Mouse (Mus musculus) lung, adult 2 months (tissue): ENCODE measurements at regions not wholly inside any gene's neighbourhood (a gene's known extent, or its start where the extent isn't known, plus 50 kb on each side); places are given as distances from the start of the nearest gene placed in this dataset.

Source experiments
- DNase-seq: peaks from one replicate; pipeline ENCODE4 v3.0.0; 2022
- H3K4me1 ChIP-seq: fragments of 200-500 bp; 2 replicates; pipeline ENCODE4 v1.6.1; 2011; ENCODE audit warnings: low read length; ENCODE audit not compliant: control insufficient read depth, insufficient read depth
- H3K4me3 ChIP-seq: fragments of 200-500 bp; replicated peaks from 2 replicates; pipeline ENCODE3; 2011; ENCODE audit warnings: low read depth, mild to moderate bottlenecking, control low read depth, low read length; ENCODE audit errors: extremely low read depth
- CTCF ChIP-seq: fragments of 200-500 bp; IDR thresholded peaks from 2 replicates; pipeline ENCODE4 v1.5.1; 2011; ENCODE audit warnings: mild to moderate bottlenecking, low read length, control low read depth; ENCODE audit not compliant: insufficient read depth
- POLR2A ChIP-seq: fragments of 200-500 bp; IDR thresholded peaks from 2 replicates; pipeline ENCODE4 v1.6.1; 2011; ENCODE audit warnings: low read depth, mild to moderate bottlenecking, control low read depth, low read length, borderline replicate concordance; ENCODE audit errors: extremely low read depth
- WGBS: fragments of 180-500 bp; shearing (Covaris S2); methylation state at CpG from one replicate; pipeline ENCODE4 v1.1.7; 2018; 5-methylcytosine and 5-hydroxymethylcytosine counted together

- 76% methylated on average over 17 of the region's 17 CpGs for WGBS
- no peaks in the 10 kb centered on the region for H3K4me1 ChIP-seq
- DNase-seq = no peak
- no peak for TF ChIP-seq POLR2A
- no peak for TF ChIP-seq CTCF
- H3K4me3 ChIP-seq = no peak overlapping the region
These were observed 109.6 kb downstream of the Fam168b start for GRCm38 (mm10) chr1:34733026-34733913.

- WGBS = 40% methylated on average over 14 of the region's 14 CpGs
- no peak overlapping the region for H3K4me3 ChIP-seq
- H3K4me1 ChIP-seq = peaks cover 3% of the 10 kb centered on the region; the same call in 1 of the 2 replicates
- no peak for TF ChIP-seq POLR2A
- peak; percentile 75 for TF ChIP-seq CTCF
- peak; percentile 57 for DNase-seq
These were observed 104.3 kb downstream of the Fam168b start for GRCm38 (mm10) chr1:34738386-34739067.

DNA sequence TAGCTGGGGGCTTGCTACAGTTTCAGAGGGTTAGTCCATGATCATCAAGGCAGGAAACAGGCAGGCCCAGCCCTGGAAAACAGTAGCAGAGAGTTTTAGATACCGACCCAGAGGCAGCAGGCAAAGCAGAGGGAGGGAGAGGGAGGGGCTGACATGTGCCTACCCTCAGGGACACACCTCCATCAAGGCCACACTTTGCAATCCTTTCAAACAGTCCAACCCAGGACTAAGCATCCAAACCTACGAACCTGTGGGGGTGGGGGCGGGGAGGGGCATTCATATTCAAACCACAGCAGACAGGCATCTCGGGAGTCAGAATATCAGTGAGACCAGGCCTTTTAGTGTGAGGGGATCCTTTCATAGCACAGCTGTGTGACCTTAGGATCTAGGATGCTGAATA, 103.2 kb downstream of the Fam168b start:
- no peak for DNase-seq
- Histone ChIP-seq H3K4me3 (no peak overlapping the region), H3K4me1 (peaks cover 3% of the 10 kb centered on the region; the same call in 1 of the 2 replicates)
- WGBS = 72% methylated on average over 4 of the region's 4 CpGs
- TF ChIP-seq POLR2A (no peak), CTCF (no peak)

GRCm38 (mm10) chr1:34740891-34741290, 102.0 kb downstream of the Fam168b start:
- no peak for DNase-seq
- no peak overlapping the region for H3K4me3 ChIP-seq
- H3K4me1 ChIP-seq = peaks cover 3% of the 10 kb centered on the region; the same call in 1 of the 2 replicates
- TF ChIP-seq POLR2A (no peak), CTCF (no peak)
- WGBS = 54% methylated on average over 7 of the region's 7 CpGs

GRCm38 (mm10) chr1:34742234-34742633, 100.6 kb downstream of the Fam168b start:
- 56% methylated on average over 2 of the region's 2 CpGs for WGBS
- Histone ChIP-seq H3K4me1 (peaks cover 3% of the 10 kb centered on the region; the same call in 1 of the 2 replicates), H3K4me3 (no peak overlapping the region)
- TF ChIP-seq POLR2A = no peak
- no peak for TF ChIP-seq CTCF
- DNase-seq = no peak

DNA sequence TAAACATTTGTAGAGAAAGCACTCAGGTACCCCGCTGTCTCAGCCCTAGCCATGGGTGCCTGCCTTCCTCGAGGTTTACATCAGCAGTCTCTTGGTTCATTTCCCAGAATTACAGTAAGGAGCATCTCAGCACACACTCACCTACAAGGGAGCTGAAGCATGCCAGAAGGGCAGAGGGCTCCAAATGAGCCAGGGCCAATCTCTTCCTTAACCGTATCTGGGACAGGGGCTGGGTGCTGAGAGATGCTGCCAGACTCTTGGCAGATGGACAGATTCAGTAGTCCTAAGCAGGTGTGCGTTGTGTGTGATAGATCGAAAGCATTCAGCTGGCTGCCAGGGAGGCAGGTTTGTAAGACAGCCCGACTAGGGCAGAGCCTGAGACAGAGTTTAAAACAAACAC, 97.0 kb downstream of the Fam168b start:
- 58% methylated on average over 6 of the region's 6 CpGs for WGBS
- no peak for DNase-seq
- no peak overlapping the region for H3K4me3 ChIP-seq
- no peak for TF ChIP-seq POLR2A
- no peak for TF ChIP-seq CTCF
- no peaks in the 10 kb centered on the region for H3K4me1 ChIP-seq

DNA sequence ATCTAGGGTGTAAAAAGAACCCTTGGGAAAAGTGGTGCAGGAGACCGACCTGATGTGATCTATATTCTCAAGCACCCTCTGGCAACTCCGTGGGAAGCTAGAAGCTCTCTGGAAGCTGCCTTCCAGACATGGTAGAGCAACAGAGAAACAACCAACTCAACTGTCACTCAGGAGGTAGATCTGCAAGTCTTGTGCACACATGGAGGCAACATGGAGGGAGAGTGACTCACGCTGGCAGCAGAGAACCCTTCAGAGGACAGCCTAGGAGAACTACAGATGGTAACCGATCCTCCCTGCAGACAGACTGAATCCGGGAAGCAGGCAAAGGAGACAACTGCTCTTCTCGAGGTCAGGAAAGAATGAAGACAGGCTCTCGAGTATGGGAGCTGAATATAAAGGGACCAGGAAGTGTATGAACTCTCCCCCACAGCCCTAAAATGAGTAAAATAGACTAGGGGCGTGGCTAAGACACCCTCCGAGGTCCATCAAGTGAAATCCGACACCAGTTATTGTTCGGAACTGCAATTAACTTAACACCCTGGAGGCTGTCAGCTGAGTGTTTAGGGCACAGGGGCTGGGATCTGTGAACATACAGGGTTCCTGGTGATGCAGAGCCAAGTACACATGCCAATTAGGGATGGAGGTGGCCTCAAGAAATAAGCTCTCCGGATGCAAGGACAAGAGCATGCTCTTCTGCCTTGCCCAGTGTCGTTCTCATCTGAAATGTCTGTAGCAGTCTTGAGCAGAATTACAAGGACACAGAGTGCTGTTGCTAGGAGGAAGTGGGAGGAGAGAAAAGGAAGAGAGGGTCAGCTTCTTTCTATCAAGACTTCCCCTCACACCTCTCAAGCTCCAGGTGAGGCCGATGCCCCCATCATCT, 93.5 kb downstream of the Fam168b start:
- DNase-seq = no peak
- TF ChIP-seq POLR2A (no peak), CTCF (no peak)
- whole genome bisulfite sequencing = 10% methylated on average over 14 of the region's 14 CpGs
- no peak overlapping the region for H3K4me3 ChIP-seq
- H3K4me1 ChIP-seq = no peaks in the 10 kb centered on the region

DNA sequence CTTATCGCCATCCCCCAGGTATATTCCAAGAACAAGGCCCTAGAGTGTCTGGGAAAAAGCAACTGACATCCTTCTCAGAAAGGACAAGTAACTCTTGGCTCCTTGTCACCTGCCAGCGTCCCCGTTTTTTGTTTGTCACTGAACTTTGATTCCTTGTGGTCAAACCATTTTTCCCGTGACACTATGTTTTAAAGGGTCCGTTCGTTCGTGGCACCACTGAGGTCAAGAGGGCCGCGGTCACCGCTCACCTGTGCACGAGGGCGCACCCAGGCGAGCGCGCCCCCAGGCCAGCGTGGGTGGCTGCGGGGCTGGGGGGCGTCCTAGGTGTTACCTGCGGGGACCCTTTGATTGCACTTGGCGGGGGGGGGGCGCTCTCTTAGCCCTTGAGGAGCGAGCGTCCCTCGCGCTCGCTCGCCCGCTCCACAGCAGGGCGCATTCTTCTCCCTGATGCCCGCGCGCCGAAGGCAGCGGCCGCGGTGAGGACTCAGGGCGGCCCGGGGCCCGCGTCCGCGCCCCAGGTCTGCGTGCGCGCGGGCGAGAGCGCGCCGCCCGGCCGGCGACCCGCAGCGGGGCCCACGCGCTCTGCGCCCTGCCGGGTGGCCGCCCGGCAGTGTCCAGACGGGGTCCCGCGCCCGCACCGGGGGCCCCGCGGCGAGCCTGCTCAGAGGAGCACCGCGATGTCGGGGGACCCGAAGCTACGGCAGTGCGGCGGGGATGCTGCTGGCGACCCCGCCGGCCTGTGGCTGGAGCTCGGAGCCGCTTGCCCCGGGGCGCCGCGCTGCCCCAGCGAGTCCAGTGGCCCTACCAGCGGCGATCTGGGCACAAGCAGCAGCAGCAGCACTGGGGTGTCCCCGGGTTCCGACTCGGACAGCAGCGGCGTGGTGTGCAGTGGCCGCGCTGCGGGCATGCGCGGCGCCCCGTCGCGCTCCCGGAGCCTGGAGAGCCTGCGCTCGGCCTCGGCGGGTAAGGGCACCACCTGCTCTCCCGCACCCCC, 92.5 kb downstream of the Fam168b start:
- TF ChIP-seq POLR2A = no peak
- TF ChIP-seq CTCF = no peak
- Histone ChIP-seq H3K4me1 (no peaks in the 10 kb centered on the region), H3K4me3 (no peak overlapping the region)
- no peak for DNase-seq
- 2% methylated on average over 100 of the region's 108 CpGs for WGBS
